Mouse (Mus musculus): ENCODE measurements around the gene Il6ra. TPM values are rescaled to one million over a fixed set of nuclear protein-coding genes. Genes with fewer than 3 reads are reported as not detected.

The Il6ra gene
- polyA plus RNA-seq, 1 experiment: 1.9 TPM

GRCm38 (mm10) chr3:89861070-89861469, 51.9 kb downstream of the Il6ra start:
- Histone ChIP-seq H3K4me3 (ENCODE audit: insufficient read depth, low read length) (no peak overlapping the region), H3K27ac (ENCODE audit: insufficient read depth, low read length) (peak overlapping the region; percentile 82), H3K4me1 (ENCODE audit: control insufficient read depth, insufficient read depth, low read length) (peaks cover 6% of the 10 kb centered on the region)
- TF ChIP-seq POLR2A (IDR thresholded peaks at IDR 0.05; ENCODE audit: low read depth, low read length) (no peak), CTCF (IDR thresholded peaks at IDR 0.05; ENCODE audit: borderline replicate concordance, insufficient read depth, low read length) (no peak)

- Histone ChIP-seq H3K4me3 (ENCODE audit: insufficient read depth, low read length) (no peak overlapping the region), H3K27ac (ENCODE audit: insufficient read depth, low read length) (no peak overlapping the region), H3K4me1 (ENCODE audit: control insufficient read depth, insufficient read depth, low read length) (peaks cover 6% of the 10 kb centered on the region)
- no peak for TF ChIP-seq CTCF (IDR thresholded peaks at IDR 0.05; ENCODE audit: borderline replicate concordance, insufficient read depth, low read length)
Observed at GRCm38 (mm10) chr3:89860343-89860742, 52.7 kb downstream of the Il6ra start.

GRCm38 (mm10) chr3:89859936-89860335, 53.1 kb downstream of the Il6ra start:
- Histone ChIP-seq H3K4me1 (ENCODE audit: control insufficient read depth, insufficient read depth, low read length) (peaks cover 6% of the 10 kb centered on the region), H3K4me3 (ENCODE audit: insufficient read depth, low read length) (no peak overlapping the region), H3K27ac (ENCODE audit: insufficient read depth, low read length) (no peak overlapping the region)
- no peak for TF ChIP-seq POLR2A (IDR thresholded peaks at IDR 0.05; ENCODE audit: low read depth, low read length)
- no peak for TF ChIP-seq CTCF (IDR thresholded peaks at IDR 0.05; ENCODE audit: borderline replicate concordance, insufficient read depth, low read length)

- TF ChIP-seq POLR2A (IDR thresholded peaks at IDR 0.05; ENCODE audit: low read depth, low read length) (no peak), CTCF (IDR thresholded peaks at IDR 0.05; ENCODE audit: borderline replicate concordance, insufficient read depth, low read length) (no peak)
- Histone ChIP-seq H3K27ac (ENCODE audit: insufficient read depth, low read length) (no peak overlapping the region), H3K4me1 (ENCODE audit: control insufficient read depth, insufficient read depth, low read length) (peaks cover 6% of the 10 kb centered on the region), H3K4me3 (ENCODE audit: insufficient read depth, low read length) (no peak overlapping the region)
Observed at GRCm38 (mm10) chr3:89858888-89859287, 54.1 kb downstream of the Il6ra start.

- no peak overlapping the region for H3K4me3 ChIP-seq (ENCODE audit: insufficient read depth, low read length)
- no peak for TF ChIP-seq CTCF (IDR thresholded peaks at IDR 0.05; ENCODE audit: borderline replicate concordance, insufficient read depth, low read length)
- no peak for TF ChIP-seq POLR2A (IDR thresholded peaks at IDR 0.05; ENCODE audit: low read depth, low read length)
- peaks cover 6% of the 10 kb centered on the region for H3K4me1 ChIP-seq (ENCODE audit: control insufficient read depth, insufficient read depth, low read length)
- no peak overlapping the region for H3K27ac ChIP-seq (ENCODE audit: insufficient read depth, low read length)
Observed at GRCm38 (mm10) chr3:89858123-89858522, 54.9 kb downstream of the Il6ra start.

- H3K4me3 ChIP-seq (ENCODE audit: insufficient read depth, low read length): no peak overlapping the region
- TF ChIP-seq CTCF (IDR thresholded peaks at IDR 0.05; ENCODE audit: borderline replicate concordance, insufficient read depth, low read length) (0 out of 2 replicates have a peak, but pooled peaks have one; percentile 12), POLR2A (IDR thresholded peaks at IDR 0.05; ENCODE audit: low read depth, low read length) (no peak)
- H3K4me1 ChIP-seq (ENCODE audit: control insufficient read depth, insufficient read depth, low read length): peaks cover 6% of the 10 kb centered on the region
- no peak overlapping the region for H3K27ac ChIP-seq (ENCODE audit: insufficient read depth, low read length)
Observed at GRCm38 (mm10) chr3:89857353-89857752, 55.6 kb downstream of the Il6ra start.

GRCm38 (mm10) chr3:89853752-89854151, 59.2 kb downstream of the Il6ra start:
- Histone ChIP-seq H3K27ac (ENCODE audit: insufficient read depth, low read length) (no peak overlapping the region), H3K4me3 (ENCODE audit: insufficient read depth, low read length) (no peak overlapping the region), H3K4me1 (ENCODE audit: control insufficient read depth, insufficient read depth, low read length) (no peaks in the 10 kb centered on the region)
- TF ChIP-seq POLR2A (IDR thresholded peaks at IDR 0.05; ENCODE audit: low read depth, low read length) (no peak), CTCF (IDR thresholded peaks at IDR 0.05; ENCODE audit: borderline replicate concordance, insufficient read depth, low read length) (no peak)

- no peaks in the 10 kb centered on the region for H3K4me1 ChIP-seq (ENCODE audit: control insufficient read depth, insufficient read depth, low read length)
- H3K4me3 ChIP-seq (ENCODE audit: insufficient read depth, low read length): no peak overlapping the region
- H3K27ac ChIP-seq (ENCODE audit: insufficient read depth, low read length): no peak overlapping the region
- TF ChIP-seq POLR2A (IDR thresholded peaks at IDR 0.05; ENCODE audit: low read depth, low read length) (no peak), CTCF (IDR thresholded peaks at IDR 0.05; ENCODE audit: borderline replicate concordance, insufficient read depth, low read length) (no peak)
Observed at GRCm38 (mm10) chr3:89848083-89848482, 64.9 kb downstream of the Il6ra start.

- Histone ChIP-seq H3K27ac (ENCODE audit: insufficient read depth, low read length) (no peak overlapping the region), H3K4me1 (ENCODE audit: control insufficient read depth, insufficient read depth, low read length) (no peaks in the 10 kb centered on the region), H3K4me3 (ENCODE audit: insufficient read depth, low read length) (no peak overlapping the region)
- TF ChIP-seq POLR2A (IDR thresholded peaks at IDR 0.05; ENCODE audit: low read depth, low read length): no peak
- no peak for TF ChIP-seq CTCF (IDR thresholded peaks at IDR 0.05; ENCODE audit: borderline replicate concordance, insufficient read depth, low read length)
Observed at GRCm38 (mm10) chr3:89847596-89847995, 65.4 kb downstream of the Il6ra start.

- Histone ChIP-seq H3K27ac (ENCODE audit: insufficient read depth, low read length) (no peak overlapping the region), H3K4me3 (ENCODE audit: insufficient read depth, low read length) (no peak overlapping the region), H3K4me1 (ENCODE audit: control insufficient read depth, insufficient read depth, low read length) (no peaks in the 10 kb centered on the region)
- TF ChIP-seq CTCF (IDR thresholded peaks at IDR 0.05; ENCODE audit: borderline replicate concordance, insufficient read depth, low read length) (no peak), POLR2A (IDR thresholded peaks at IDR 0.05; ENCODE audit: low read depth, low read length) (no peak)
Observed at GRCm38 (mm10) chr3:89847126-89847525, 65.9 kb downstream of the Il6ra start.

- TF ChIP-seq CTCF (IDR thresholded peaks at IDR 0.05; ENCODE audit: borderline replicate concordance, insufficient read depth, low read length): no peak
- TF ChIP-seq POLR2A (IDR thresholded peaks at IDR 0.05; ENCODE audit: low read depth, low read length): no peak
- Histone ChIP-seq H3K4me3 (ENCODE audit: insufficient read depth, low read length) (no peak overlapping the region), H3K4me1 (ENCODE audit: control insufficient read depth, insufficient read depth, low read length) (no peaks in the 10 kb centered on the region), H3K27ac (ENCODE audit: insufficient read depth, low read length) (no peak overlapping the region)
Observed at GRCm38 (mm10) chr3:89845814-89846213, 67.2 kb downstream of the Il6ra start.
